Mouse (Mus musculus) gastrocnemius, postnatal 36 days (tissue): ENCODE measurements around the gene Prokr1. TPM values are rescaled to one million over a fixed set of nuclear protein-coding genes. Genes with fewer than 3 reads are reported as not detected.
"Not testable (repeated sequence)": the region's sequence is repeated elsewhere in the genome, so short reads cannot be mapped to it uniquely, and the experiment has no call there.

Experiments used
- DNase-seq, 2 experiments: peaks; one replicate each; pipeline ENCODE4 v3.0.0; 2022
- intact Hi-C: fragments of 180-260 bp; cut with DNase I; formaldehyde crosslinking; loops from one replicate; pipeline ENCODE4 v1.15.1; 2025
- total RNA-seq, 2 experiments: library from RNA; stranded (reverse); gene quantifications; 2 replicates each; pipeline ENCODE4 v1.2.3; 2021

The Prokr1 gene
- total RNA-seq, 2 experiments from 2014 or later, result 1.9 to 3.1 TPM

DNA sequence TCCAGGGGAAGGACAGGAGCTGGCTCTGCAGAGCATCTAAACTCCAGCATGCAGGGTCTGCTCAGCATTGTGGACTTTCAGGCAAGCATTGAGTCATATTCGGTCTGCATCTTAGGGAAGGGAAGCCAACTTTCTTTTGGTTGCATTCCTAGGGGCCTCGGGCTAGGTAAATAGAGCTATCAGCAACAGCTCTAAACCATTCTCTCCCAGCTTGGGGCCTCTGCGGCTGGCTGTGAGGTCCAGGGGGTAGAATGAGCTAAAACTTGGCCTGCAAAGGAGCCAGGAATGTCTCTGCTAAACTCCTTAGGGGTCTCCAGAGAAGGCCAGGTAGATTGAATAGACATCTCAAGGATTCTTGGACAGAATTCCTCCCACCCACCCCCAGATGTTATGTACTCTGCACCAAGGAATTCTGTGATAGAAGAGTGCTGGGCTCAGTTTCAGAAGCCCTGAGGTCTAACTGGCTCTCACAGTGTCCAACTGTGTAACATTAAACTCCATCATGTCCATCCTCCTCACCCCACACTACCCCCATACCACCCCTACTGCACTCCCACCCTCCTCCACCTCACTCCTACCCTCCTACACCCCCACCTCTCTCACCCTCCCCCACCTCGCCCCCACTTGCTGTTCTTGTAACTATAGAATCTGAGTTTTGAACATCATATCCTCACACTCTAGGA, 13.8 kb downstream of the Prokr1 start:
- intact Hi-C loops, result no loop called here
- DNase-seq, result no peak

DNA sequence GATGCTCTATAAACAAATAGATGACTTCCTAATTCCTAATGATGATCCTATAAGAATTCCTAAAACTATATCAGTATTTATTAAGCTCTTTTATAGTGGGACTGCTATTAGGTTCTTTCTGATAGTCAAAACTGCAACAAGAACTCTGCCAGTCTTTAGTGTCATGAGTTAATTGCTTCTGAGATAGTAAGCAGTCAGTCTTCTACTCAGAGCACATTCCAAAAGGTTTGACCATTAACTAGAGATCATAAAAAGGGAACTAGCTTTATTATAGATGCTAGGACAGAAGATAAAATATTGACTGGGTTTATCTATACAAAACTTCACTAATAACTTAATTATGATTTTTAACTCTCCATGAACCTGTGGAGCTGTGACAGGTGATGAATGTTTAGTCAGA, 18.7 kb downstream of the Prokr1 start:
- DNase-seq, result not testable (repeated sequence)

DNA sequence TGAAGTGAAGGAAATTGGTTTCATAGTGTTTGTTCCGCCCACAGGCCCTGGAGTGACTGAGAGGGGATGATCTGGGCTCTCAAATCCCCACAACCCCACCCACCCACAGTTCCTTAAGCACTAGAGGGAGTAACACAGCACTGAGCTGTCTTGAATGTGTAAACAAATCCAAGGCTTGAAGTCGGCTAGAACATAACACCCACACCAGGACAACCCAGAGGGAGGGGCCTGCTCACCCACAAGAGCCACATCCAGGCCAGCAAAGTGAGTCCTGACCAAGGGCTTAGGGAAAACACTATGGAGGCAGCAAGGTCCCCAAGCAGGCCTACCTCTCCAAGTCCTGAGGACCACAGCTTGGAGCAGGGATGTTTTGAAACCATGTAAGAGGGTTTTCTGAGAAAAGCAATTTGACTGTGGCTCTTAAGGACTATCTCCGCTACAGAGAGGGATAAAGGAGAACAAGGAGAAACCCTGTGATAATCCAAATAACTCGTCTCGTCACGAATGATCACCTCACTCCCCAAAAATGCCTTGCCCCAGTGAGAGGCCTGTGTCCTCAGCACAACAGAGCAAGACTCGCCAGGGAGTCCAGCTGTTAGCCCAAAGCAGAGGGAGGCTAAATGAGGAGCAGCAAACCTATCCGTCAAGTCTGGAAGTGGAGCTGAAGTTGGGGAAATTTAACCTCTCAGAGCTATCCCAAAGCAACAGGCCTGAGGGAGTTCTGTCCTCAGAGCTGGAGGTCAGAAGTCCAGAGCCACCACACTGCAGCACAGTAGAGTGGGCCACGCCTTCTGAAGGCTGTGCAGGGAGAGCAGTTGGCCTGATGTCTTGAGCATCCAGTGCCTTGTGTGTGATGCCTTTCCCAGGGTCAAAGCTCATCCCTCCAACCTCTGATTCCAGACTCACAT, 22.6 kb downstream of the Prokr1 start:
- peak in 1 of 2 experiments; percentile 42 for DNase-seq
- intact Hi-C loops, result no loop called here

More for the DNA sequence above, 18.7 kb downstream of the Prokr1 start:
- intact Hi-C loops, result not testable (repeated sequence)

DNA sequence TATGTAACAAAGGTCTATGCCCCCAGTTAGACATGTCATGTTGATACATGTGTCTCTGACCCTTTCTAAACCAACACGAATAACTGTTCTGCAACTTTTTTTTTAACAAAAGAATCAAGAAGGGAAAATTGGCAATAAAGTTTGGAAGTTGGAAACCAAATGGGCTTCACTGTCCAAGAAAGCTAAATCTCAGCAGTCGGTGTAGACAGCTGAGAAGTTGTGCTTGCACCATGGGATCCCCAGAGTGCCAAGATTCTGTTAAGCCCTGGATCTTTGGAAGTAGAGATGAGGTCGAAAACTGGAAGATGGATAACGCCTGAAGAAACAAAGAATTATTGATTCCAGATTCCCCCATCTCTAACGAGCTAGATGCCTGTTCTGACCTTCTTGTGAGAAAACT, 25.4 kb downstream of the Prokr1 start:
- intact Hi-C loops, result no loop called here
- DNase-seq, result no peak

DNA sequence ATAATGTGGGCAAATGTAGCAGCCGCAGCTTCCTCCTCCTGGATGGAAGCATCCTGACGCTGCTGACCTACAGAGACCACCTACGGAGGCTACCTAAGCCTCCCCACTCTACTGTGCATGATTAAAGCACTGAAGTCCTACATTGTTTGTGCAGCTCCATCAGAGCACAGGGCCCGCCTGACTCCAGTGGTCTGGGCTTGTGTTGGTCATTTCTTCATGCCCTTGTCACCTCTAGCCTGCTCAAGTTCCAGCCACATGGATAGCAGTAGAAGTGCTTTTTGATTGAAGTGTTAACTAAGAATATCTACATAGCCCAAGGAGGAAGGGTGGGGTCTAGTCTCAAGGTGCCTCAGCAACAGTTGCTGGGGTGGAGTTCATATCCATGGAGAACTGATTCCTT, 26.2 kb downstream of the Prokr1 start:
- intact Hi-C loops, result no loop called here
- DNase-seq, result no peak

DNA sequence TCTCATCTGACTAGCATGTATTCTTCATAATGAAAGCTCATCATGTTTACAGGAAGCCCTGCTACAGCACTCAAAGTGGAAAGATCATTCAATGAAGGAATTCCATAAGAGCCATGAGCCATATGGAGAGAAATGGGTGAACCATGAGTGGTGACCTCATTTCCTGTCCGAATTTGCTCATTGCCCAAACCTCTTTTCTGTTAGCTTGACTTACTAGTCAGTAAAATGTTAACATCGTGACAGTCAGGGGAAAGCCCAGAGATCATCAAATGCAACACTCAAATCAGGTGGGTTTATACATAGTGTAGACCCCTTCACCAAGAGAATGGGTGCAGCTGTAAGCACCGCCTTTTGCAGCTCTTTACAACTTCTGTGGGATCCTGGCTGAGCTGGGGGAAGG, 36.8 kb downstream of the Prokr1 start:
- DNase-seq, result no peak
- intact Hi-C loops, result no loop called here

DNA sequence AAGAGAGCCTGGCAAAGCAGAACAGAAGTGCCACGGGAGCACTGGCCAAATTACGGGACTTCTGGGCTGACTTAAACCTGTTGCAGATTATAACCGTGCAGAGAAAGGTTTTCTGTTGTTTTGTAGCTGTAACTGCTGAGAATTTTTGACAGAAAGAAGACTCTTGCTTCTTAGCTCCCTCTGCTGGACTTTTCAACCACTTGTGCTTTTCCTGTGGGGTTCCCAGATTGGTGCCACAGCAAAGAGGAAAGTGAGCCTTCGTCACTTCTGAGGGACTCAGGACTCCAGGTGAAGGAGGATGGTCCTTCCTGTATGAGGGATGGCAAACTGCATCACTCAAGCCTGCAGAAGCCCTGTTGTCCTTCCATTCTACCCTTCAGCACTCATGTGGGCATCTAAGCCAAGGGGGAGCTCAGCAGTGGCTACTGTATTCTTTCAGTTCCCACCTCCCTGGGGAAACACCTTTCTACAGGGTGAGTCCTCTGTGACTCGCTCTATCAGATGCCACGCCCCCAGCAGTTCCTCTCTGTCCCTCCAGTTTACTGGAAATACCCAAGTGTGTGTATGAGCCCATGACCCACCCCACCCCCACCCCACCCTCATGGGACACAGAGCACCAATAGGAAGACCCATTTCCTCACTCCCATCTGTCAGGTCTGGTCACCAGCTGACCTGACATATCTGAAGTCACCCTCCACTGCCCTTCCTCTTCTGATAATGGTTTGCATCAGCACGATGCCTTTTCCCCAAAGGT, 38.3 kb downstream of the Prokr1 start:
- DNase-seq, result no peak
- intact Hi-C loops, result no loop called here

DNA sequence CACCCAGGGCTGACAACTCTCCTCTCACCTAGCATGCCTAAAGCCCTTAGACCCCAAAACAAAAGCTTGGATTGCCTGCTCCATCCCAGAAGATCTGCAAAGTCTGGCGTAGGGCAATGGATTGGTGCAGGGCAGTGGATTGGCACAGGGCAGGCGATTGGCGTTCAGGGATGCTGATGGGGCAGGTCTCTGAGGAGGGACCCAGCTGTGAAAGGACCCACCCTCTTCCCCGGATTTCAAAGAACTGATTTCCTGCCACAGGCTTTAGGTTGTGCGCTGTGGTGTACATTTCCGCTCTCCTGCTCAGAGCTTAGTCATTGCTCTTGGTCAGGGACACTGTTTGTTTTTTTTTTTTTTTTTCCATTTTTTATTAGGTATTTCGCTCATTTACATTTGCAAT, 42.7 kb downstream of the Prokr1 start:
- intact Hi-C loops, result no loop called here
- no peak for DNase-seq

DNA sequence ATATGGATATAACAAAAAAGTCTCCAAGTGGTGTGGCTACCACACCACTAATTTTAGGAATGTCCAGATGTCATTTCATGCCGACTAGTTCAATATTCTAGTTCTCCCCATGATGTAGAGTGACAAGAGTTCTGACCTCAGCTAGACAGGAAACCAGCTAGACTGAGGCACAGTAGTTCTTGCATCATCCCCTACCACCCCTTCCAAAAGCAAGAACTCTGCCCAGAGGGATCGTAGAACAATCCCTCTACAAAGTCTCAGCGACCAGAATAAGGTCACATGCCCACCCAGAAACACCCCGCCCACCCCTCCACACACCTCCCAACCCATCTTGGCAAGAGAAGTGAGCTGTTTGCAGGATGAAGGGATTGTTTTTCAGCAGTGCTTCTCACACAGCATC, 43.1 kb downstream of the Prokr1 start:
- intact Hi-C loops, result no loop called here
- DNase-seq, result no peak

DNA sequence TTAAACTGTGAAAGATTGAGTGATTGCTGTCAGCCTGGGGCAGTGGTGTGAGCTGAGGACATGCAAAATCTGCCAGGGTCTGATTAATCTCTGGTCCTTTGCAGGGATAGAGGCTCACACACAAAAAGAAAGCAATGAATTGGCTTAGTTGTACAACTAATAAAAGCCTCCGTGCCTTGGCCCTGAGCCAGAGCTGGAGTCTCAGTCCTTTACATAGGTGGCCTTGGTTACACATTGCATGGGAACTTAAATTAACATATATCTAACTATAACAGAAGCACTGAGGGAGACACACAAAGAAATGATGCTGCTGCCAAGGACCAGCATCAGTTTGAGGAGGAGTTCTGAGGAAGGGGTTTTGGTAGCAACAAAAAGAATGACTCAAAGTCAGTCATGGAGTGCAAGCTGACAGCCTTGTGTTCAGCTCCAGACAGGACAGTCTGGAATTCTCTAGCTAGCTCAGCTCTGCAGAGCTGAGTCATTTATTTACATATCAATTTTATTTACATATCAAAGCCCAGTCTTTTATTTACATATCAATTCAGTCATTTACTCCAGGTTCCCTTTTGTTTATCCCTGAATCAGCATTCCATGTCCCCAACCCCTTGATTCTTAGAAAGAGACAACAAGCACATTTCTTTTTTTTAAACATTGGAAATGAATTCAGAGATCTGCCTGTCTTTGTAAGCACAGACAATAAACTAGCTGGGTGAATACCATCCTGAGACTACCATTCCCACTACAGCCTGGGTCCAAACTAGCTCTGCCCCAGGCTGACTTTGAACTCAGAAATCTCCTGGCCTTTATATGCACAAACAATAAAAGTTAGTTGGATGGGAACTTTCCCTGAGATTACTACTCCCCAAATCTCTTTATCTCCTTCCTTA, 45.0 kb downstream of the Prokr1 start:
- intact Hi-C loops, result no loop called here
- DNase-seq, result no peak

DNA sequence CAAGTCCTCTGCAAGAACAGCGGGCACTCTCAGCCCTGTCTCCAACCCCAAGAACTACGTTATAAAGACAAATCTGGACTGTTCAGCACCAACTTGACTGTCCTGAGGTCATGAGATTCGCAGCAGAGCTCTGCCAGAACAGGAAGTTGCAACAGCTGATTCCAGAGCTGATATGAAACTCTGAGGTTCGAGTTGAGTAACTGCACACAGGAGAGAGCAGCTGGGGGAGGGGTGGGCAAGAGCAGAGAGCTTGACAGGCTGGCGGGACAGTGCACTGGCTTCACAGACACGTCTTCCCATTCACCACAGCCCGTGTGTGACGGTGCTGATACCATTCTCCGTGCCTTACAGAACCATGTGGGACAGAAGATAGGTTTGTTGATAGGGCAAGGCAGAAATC, 48.5 kb downstream of the Prokr1 start:
- intact Hi-C loops, result no loop called here

DNA sequence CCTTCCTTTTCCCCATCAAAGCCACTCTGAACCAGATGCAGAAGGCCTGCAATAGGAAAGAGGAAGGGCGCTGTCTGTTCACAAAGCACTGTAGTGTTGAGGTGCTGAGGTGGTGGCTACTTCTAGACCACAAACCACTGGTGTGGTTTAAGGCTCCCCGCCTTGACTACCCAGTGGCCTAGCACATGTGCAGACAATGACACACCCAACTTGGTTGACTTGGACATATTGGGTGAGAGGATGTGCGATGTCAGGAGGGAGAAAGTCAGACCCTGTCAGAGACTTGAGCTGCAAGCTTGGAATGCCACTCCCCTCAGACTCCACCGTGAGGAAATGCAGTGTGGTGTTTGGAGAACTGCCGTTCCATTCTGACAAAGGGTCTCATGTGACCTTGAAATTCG, 49.4 kb downstream of the Prokr1 start:
- intact Hi-C loops, result no loop called here
- DNase-seq, result no peak

More for the DNA sequence above, 48.5 kb downstream of the Prokr1 start:
- no peak for DNase-seq

DNA sequence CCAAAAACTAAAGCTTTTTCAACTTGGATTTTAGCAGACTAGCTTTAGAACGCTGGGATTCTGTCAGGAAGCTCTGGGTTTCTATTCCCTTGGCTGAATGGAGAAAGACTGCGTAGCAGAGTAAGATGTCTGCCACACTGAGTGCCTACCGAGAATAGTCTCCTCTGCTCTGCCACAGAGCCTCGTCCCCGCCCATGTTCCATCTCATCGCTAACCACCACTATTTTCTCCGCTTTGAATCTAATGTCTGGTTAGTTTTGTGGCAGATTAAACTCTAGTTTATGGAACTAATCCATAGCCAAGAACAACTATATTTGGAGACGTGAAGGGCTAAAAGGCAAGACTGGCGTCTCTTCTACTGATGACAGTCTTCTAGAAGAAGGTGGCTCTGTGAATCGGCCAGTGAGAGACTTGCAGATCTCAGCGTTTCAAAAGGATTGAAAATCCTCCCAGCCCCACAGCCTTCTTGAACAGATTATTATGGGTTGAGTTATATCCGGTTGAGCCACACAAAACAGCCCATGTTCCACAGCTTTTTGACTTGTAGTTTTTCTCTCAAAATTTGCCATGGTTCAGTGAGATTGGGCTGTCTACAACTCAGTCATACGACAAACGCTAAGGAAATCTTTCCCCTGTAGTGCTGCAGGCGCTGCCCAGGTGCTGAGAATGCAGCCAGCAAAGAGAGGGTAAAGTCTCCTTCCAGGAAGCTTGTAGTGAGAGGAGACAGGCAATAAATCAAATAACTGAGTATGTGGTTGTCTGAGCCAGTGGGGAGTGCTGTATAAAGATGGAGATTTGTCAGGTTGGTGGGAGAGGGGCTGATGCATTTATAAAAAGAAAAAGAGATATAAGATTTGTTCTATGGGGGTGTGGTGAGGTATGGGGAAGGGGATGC, 51.9 kb downstream of the Prokr1 start:
- no peak for DNase-seq
- intact Hi-C loops, result no loop called here

DNA sequence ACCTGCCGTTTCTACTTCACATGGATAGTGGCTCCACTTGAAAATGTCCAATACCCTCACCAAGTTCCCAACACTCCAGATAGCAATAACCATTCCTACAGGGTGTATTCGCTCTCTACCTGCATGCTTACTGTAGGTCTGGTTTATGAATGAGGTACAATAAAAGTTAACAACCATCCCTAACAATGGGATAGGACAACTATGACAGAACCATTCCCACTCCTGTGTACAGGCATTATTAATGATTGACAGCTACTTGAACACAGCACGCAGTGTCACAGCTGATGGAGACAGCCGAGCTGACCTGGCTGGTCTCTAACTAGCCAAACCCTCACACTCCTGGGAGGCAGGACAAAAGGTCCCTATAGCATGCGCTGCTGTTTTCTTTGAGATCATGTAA, 52.9 kb downstream of the Prokr1 start:
- intact Hi-C loops, result no loop called here
- DNase-seq, result no peak

DNA sequence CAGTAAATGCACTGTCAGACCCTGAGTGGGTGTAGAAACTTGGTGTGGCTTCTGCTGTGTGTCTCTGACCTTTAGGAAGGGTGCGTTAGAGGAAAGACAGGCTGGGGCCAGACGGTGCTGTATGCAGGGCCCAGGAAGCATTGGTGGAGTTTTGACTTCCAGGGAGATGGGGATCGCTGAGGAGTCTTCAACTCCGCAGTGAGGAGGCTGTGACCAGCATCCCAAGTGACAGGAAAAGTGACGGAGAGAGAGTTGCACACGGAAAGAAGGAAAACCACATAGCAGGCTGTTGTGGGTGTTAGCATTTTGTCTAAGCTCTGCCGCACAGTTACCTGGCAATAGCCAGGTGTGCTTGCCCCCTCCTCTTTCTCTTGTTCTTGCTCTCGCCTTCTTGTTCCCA, 54.3 kb downstream of the Prokr1 start:
- DNase-seq, result no peak
- intact Hi-C loops, result no loop called here

DNA sequence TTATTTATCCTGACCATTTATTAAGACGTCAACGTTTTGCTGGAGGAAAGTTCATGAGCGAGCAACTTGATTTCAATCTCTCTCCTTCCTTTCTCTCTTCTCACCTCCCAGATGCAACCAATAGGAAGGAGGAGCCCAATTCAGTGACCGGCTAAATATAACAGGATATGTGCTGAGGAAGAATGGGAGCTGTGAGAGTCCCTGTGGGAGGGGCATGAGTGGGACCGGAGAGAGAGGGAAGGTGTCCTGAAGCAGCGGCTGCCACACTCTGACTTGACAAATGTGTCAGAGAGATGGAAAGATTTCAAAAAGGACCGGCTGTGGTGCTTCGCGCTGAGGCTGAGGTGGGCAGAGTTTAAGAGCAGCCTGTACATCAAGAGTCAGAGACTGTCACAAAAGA, 54.9 kb downstream of the Prokr1 start:
- DNase-seq, result no peak
- intact Hi-C loops, result no loop called here

DNA sequence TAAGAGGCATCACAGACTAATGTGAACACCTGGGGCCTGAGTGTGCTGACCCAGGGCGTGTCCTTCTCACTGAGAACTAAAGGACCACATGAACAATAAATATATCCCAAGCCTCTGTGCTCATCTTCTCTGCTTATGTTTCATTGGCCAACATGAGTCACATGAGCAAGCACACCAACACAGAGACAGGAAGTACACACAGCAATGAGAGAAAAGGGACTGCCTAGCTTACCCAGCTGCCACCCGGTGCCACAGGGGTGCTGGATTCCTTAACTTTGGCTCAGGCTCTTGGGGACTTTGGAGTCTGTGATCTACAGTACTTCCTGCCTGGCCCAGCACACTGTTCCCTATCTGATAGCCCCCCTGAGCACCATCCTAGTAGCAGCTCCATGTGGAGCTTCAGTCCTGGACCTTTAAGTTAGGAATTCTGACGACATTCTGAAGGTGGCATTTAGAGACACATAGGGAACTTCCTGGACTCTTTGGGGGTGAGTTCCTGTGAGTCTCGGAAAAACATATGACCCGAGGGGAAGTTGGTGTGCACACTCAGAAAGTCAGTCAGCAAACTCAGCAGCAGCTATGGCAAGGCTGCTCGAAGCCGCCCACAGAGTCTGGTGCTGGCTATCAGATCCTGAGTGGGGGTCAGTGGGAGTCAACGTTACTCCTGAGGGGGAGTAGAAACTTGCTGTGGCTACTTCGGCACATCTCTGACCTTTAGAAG, 55.5 kb downstream of the Prokr1 start:
- intact Hi-C loops, result no loop called here
- DNase-seq, result no peak

DNA sequence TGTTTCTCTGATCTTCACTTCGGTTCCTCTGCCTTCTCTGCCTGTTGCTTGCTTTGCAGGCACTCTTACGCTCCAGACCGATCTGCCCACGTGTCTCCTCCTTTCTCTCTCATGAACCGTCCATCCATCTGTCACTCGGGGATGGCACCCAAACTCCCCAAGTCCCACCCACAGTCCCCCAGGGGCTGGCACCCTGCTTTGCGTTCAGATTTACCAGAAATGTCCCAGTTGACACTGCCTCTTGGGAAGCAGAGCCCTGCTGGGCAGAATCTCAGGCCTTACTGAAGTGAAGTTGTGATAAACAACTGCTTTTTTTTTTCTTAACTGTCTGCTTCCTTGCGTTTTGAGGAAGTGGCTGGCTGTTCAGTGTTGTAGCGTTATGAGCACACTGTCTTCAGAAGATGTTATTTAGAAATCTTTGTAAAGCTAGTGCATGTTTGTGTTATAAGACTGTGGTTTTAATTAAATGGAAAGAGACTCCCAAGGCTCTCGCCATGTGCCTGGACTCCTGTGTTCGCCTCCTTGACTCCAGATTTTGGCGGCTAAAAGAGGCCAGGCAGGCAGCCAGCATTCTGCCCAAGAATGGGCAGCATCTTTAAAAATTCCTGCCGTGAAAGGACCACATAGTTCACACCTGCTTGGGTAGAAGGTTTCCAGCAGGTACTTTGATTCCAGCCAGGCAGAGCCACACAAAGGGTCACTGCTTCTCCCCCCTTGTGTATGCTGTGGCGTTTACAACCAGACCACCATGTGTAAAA, 57.4 kb downstream of the Prokr1 start, which contains the start of gene Arhgap25:
Gene Arhgap25 (minus strand): TSS at position 307 of the 758 bp plus-strand sequence.
- DNase-seq, result no peak
- intact Hi-C loops, result no loop called here
